Mouse (Mus musculus): ENCODE data around the gene Hnf4a. TPM values are rescaled to one million over a fixed set of nuclear protein-coding genes. Genes with fewer than 3 reads are reported as not detected.

Gene Hnf4a
- polyA plus RNA-seq, 1 experiment from 2014 or later: 0.20 TPM

GRCm38 (mm10) chr2:163554425-163554982 is 47.9 kb downstream of the Hnf4a start:
- Histone ChIP-seq H3K9ac (no peak overlapping the region), H3K36me3 (no peaks in the 10 kb centered on the region), H3K4me1 (peaks cover 10% of the 10 kb centered on the region), H3K27me3 (replicated peaks) (peaks cover 82% of the 10 kb centered on the region), H3K4me3 (no peak overlapping the region), H3K27ac (replicated peaks) (no peak overlapping the region), H3K9me3 (no peaks in the 10 kb centered on the region), H3K4me2 (no peak overlapping the region)
- ATAC-seq (ENCODE audit: extremely low read depth, insufficient number of reproducible peaks, low FRiP score, low TSS enrichment): no peak
- 72% methylated on average over 4 of the region's 4 CpGs for WGBS

GRCm38 (mm10) chr2:163554996-163555395 is 48.4 kb downstream of the Hnf4a start:
- peaks cover 10% of the 10 kb centered on the region for H3K4me1 ChIP-seq
- ATAC-seq (ENCODE audit: extremely low read depth, insufficient number of reproducible peaks, low FRiP score, low TSS enrichment): no peak
- H3K27ac ChIP-seq (replicated peaks): no peak overlapping the region
- WGBS: 57% methylated on average over 6 of the region's 6 CpGs
- H3K4me3 ChIP-seq: no peak overlapping the region
- peaks cover 81% of the 10 kb centered on the region for H3K27me3 ChIP-seq (replicated peaks)
- no peak overlapping the region for H3K4me2 ChIP-seq
- no peaks in the 10 kb centered on the region for H3K9me3 ChIP-seq
- no peaks in the 10 kb centered on the region for H3K36me3 ChIP-seq
- H3K9ac ChIP-seq: peak overlapping the region; percentile 24; the same call in 1 of the 2 replicates

GRCm38 (mm10) chr2:163555417-163555816 is 48.8 kb downstream of the Hnf4a start:
- 21% methylated on average over 13 of the region's 13 CpGs for WGBS
- Histone ChIP-seq H3K4me1 (peaks cover 10% of the 10 kb centered on the region), H3K4me3 (no peak overlapping the region), H3K4me2 (no peak overlapping the region), H3K9ac (peak overlapping the region; percentile 24; the same call in 1 of the 2 replicates), H3K9me3 (no peaks in the 10 kb centered on the region), H3K27me3 (replicated peaks) (peaks cover 82% of the 10 kb centered on the region), H3K27ac (replicated peaks) (no peak overlapping the region), H3K36me3 (no peaks in the 10 kb centered on the region)
- no peak for ATAC-seq (ENCODE audit: extremely low read depth, insufficient number of reproducible peaks, low FRiP score, low TSS enrichment)

DNA sequence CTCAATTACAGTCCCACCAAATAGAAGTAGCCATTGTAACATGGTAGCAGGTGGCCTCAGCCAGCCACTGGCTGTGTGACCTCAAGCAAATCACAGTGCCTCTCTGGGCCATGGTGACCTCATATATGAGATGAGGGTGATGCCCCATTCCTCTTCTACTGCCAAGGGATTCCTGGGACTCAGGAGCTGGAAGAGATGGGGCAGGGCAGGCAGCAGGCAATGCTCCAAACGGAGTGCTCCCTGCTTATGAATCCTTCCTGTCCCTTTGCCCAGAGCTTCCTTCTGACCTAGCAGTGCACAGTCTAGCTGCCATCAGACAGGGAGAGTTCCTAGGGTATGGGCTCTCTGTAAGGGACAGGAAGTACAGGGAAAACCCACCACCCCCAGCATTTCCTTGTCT is 51.9 kb downstream of the Hnf4a start:
- no peak overlapping the region for H3K9ac ChIP-seq
- no peak for ATAC-seq (ENCODE audit: extremely low read depth, insufficient number of reproducible peaks, low FRiP score, low TSS enrichment)
- H3K4me2 ChIP-seq: no peak overlapping the region
- no peak overlapping the region for H3K4me3 ChIP-seq
- no peak overlapping the region for H3K27ac ChIP-seq (replicated peaks)
- no peaks in the 10 kb centered on the region for H3K9me3 ChIP-seq
- WGBS: 70% methylated on average over 1 of the region's 1 CpGs
- no peaks in the 10 kb centered on the region for H3K36me3 ChIP-seq
- H3K4me1 ChIP-seq: peaks cover 10% of the 10 kb centered on the region
- H3K27me3 ChIP-seq (replicated peaks): peaks cover 88% of the 10 kb centered on the region

DNA sequence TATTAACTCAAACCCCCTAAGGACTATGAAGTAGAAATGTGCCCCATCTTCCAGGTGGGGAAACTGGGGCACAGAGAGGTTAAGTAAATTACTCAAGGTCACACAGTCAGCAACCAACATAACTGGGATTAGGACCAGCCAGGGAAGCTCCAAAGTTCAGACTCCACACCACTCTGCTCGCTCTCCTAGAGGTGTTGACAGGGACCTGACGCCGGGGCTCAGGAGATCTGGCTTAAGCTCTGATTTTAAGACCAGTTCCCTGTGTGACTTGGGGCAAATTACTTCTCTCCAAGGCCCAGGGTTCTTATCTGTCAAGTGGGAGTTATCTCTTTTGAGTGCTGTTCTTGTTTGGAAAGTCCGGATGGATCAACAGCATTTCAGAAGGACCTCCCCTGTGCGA is 52.6 kb downstream of the Hnf4a start:
- Histone ChIP-seq H3K4me3 (no peak overlapping the region), H3K9me3 (no peaks in the 10 kb centered on the region), H3K9ac (no peak overlapping the region), H3K27me3 (replicated peaks) (peaks cover 88% of the 10 kb centered on the region), H3K4me2 (no peak overlapping the region), H3K4me1 (peaks cover 10% of the 10 kb centered on the region), H3K36me3 (no peaks in the 10 kb centered on the region), H3K27ac (replicated peaks) (no peak overlapping the region)
- ATAC-seq (ENCODE audit: extremely low read depth, insufficient number of reproducible peaks, low FRiP score, low TSS enrichment): no peak
- 20% methylated on average over 5 of the region's 5 CpGs for WGBS

DNA sequence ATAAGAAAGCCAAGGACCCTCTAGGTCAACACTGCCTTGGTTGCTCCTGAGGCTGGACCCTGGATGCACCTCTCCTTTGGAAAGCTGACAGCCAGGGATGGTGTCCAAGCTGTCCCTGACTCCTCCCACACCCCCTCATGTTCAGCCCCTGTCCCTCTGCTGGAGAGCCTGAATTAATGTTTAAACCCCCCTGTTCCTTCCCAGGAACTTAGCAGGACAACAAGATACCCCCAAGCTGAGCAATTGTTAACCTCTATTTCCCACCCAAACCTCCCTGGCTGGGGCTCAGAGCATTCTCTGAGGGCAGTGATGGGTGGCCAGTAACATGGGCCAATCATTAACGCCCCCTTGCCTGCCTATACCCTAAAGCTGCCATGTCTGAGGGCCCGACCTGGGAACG is 53.6 kb downstream of the Hnf4a start:
- no peak for ATAC-seq (ENCODE audit: extremely low read depth, insufficient number of reproducible peaks, low FRiP score, low TSS enrichment)
- Histone ChIP-seq H3K9ac (no peak overlapping the region), H3K4me1 (peaks cover 9% of the 10 kb centered on the region), H3K27ac (replicated peaks) (no peak overlapping the region), H3K4me2 (no peak overlapping the region), H3K36me3 (no peaks in the 10 kb centered on the region), H3K9me3 (no peaks in the 10 kb centered on the region), H3K27me3 (replicated peaks) (peaks cover 86% of the 10 kb centered on the region), H3K4me3 (no peak overlapping the region)
- 84% methylated on average over 3 of the region's 3 CpGs for WGBS

DNA sequence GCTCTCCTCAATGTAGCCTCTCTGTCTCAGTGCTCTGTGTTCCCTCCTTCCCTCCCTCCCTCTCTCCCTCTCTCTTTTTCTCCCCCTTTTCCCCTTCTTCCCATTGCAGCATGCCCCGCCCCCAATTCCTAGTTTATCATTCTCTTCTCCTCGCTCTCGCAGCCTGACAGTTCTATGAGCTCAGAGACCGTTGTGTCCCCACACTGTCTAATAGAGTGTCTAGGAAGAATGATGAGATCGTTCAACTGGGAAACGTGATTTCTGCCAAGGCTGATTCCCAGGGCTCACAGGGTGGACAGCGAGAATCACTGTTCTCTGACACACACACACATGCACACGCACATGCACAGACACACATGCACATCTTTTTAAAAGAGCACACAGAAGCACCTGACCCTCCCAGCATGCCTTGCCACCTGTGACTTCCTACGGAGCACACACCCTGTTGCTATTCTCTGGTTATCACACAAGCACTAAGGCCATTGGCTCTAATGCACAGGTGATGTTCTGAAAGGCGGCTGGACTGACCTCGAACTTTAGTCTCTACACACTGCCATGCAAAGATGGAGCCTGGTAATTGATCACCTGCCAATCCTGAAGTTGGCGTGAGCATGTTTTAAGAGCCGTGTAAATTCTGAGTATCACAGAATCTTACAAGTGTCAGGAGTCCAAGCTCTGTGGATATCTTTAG is 54.8 kb downstream of the Hnf4a start:
- H3K27me3 ChIP-seq (replicated peaks): peaks cover 86% of the 10 kb centered on the region
- H3K9me3 ChIP-seq: no peaks in the 10 kb centered on the region
- H3K36me3 ChIP-seq: no peaks in the 10 kb centered on the region
- 0 out of 2 replicates have a peak, but pooled peaks cover 3% of the 10 kb centered on the region for H3K4me1 ChIP-seq
- H3K4me2 ChIP-seq: no peak overlapping the region
- H3K27ac ChIP-seq (replicated peaks): no peak overlapping the region
- H3K4me3 ChIP-seq: no peak overlapping the region
- no peak overlapping the region for H3K9ac ChIP-seq
- ATAC-seq (ENCODE audit: extremely low read depth, insufficient number of reproducible peaks, low FRiP score, low TSS enrichment): no peak
- 63% methylated on average over 13 of the region's 13 CpGs for WGBS

- H3K27ac ChIP-seq (replicated peaks): no peak overlapping the region
- H3K4me2 ChIP-seq: no peak overlapping the region
- 20% methylated on average over 8 of the region's 8 CpGs for WGBS
- no peaks in the 10 kb centered on the region for H3K4me1 ChIP-seq
- peaks cover 81% of the 10 kb centered on the region for H3K27me3 ChIP-seq (replicated peaks)
- H3K9ac ChIP-seq: no peak overlapping the region
- no peak for ATAC-seq (ENCODE audit: extremely low read depth, insufficient number of reproducible peaks, low FRiP score, low TSS enrichment)
- no peak overlapping the region for H3K4me3 ChIP-seq
- no peaks in the 10 kb centered on the region for H3K36me3 ChIP-seq
- H3K9me3 ChIP-seq: no peaks in the 10 kb centered on the region
Measured at GRCm38 (mm10) chr2:163564646-163565045, 58.0 kb downstream of the Hnf4a start.

GRCm38 (mm10) chr2:163574321-163574720 is 67.7 kb downstream of the Hnf4a start:
- Histone ChIP-seq H3K4me1 (no peaks in the 10 kb centered on the region), H3K9me3 (no peaks in the 10 kb centered on the region), H3K4me3 (no peak overlapping the region), H3K27me3 (replicated peaks) (peaks cover 45% of the 10 kb centered on the region), H3K4me2 (no peak overlapping the region), H3K9ac (no peak overlapping the region), H3K27ac (replicated peaks) (no peak overlapping the region), H3K36me3 (no peaks in the 10 kb centered on the region)
- 77% methylated on average over 3 of the region's 3 CpGs for WGBS
- no peak for ATAC-seq (ENCODE audit: extremely low read depth, insufficient number of reproducible peaks, low FRiP score, low TSS enrichment)

- Histone ChIP-seq H3K9ac (no peak overlapping the region), H3K4me2 (peak overlapping the region; percentile 13), H3K4me3 (no peak overlapping the region), H3K36me3 (no peaks in the 10 kb centered on the region), H3K27me3 (replicated peaks) (peaks cover 36% of the 10 kb centered on the region), H3K4me1 (peaks cover 5% of the 10 kb centered on the region; the same call in 1 of the 2 replicates), H3K27ac (replicated peaks) (no peak overlapping the region), H3K9me3 (no peaks in the 10 kb centered on the region)
- no peak for ATAC-seq (ENCODE audit: extremely low read depth, insufficient number of reproducible peaks, low FRiP score, low TSS enrichment)
- 42% methylated on average over 11 of the region's 11 CpGs for WGBS
Measured at GRCm38 (mm10) chr2:163575248-163575647, 68.6 kb downstream of the Hnf4a start.

- Histone ChIP-seq H3K27me3 (replicated peaks) (peaks cover 22% of the 10 kb centered on the region), H3K36me3 (no peaks in the 10 kb centered on the region), H3K4me1 (peaks cover 10% of the 10 kb centered on the region; the same call in 1 of the 2 replicates), H3K9ac (no peak overlapping the region), H3K9me3 (no peaks in the 10 kb centered on the region), H3K27ac (replicated peaks) (no peak overlapping the region), H3K4me3 (no peak overlapping the region), H3K4me2 (no peak overlapping the region)
- 72% methylated on average over 2 of the region's 2 CpGs for WGBS
- ATAC-seq (ENCODE audit: extremely low read depth, insufficient number of reproducible peaks, low FRiP score, low TSS enrichment): no peak
Measured at GRCm38 (mm10) chr2:163577986-163578385, 71.4 kb downstream of the Hnf4a start.
